Mouse (Mus musculus): Measurements from ENCODE around the gene Dnmt3b. TPM values are rescaled to one million over a fixed set of nuclear protein-coding genes. Genes with fewer than 3 reads are reported as not detected.
"Not testable (repeated sequence)": the region's sequence is repeated elsewhere in the genome, so short reads cannot be mapped to it uniquely, and the experiment has no call there.

Dnmt3b gene
- polyA plus RNA-seq, 1 experiment from 2014 or later: 16.5 TPM

GRCm38 (mm10) chr2:153642496-153642895, 6.8 kb upstream of the Dnmt3b start:
- Histone ChIP-seq H3K27ac (no peak overlapping the region), H3K27me3 (peaks cover 7% of the 10 kb centered on the region; the same call in 1 of the 2 replicates), H3K4me3 (replicated peaks) (no peak overlapping the region), H3K4me2 (no peak overlapping the region), H3K9ac (no peak overlapping the region), H3K4me1 (peaks cover 6% of the 10 kb centered on the region), H3K9me3 (replicated peaks) (no peaks in the 10 kb centered on the region), H3K36me3 (no peaks in the 10 kb centered on the region)
- no peak for ATAC-seq (replicated peaks; ENCODE audit: low FRiP score)
- 31% methylated on average over 3 of the region's 3 CpGs for WGBS

GRCm38 (mm10) chr2:153642999-153643398, 6.3 kb upstream of the Dnmt3b start:
- H3K27me3 ChIP-seq: peaks cover 7% of the 10 kb centered on the region; the same call in 1 of the 2 replicates
- no peaks in the 10 kb centered on the region for H3K36me3 ChIP-seq
- ATAC-seq (replicated peaks; ENCODE audit: low FRiP score): no peak
- H3K9me3 ChIP-seq (replicated peaks): no peaks in the 10 kb centered on the region
- peaks cover 6% of the 10 kb centered on the region for H3K4me1 ChIP-seq
- 43% methylated on average over 6 of the region's 6 CpGs for WGBS
- no peak overlapping the region for H3K4me2 ChIP-seq
- H3K4me3 ChIP-seq (replicated peaks): no peak overlapping the region
- no peak overlapping the region for H3K9ac ChIP-seq
- no peak overlapping the region for H3K27ac ChIP-seq

- peak overlapping the region; percentile 84 for H3K4me3 ChIP-seq (replicated peaks)
- peaks cover 22% of the 10 kb centered on the region for H3K4me1 ChIP-seq
- H3K36me3 ChIP-seq: no peaks in the 10 kb centered on the region
- WGBS: 16% methylated on average over 14 of the region's 14 CpGs
- peak overlapping the region; percentile 96 for H3K4me2 ChIP-seq
- ATAC-seq (replicated peaks; ENCODE audit: low FRiP score): peak; percentile 1; the same call in 1 of the 2 replicates
- H3K27me3 ChIP-seq: no peaks in the 10 kb centered on the region
- peak overlapping the region; percentile 74 for H3K9ac ChIP-seq
- 0 out of 2 replicates have a peak overlapping the region, but pooled peaks have one; percentile 51 for H3K27ac ChIP-seq
- no peaks in the 10 kb centered on the region for H3K9me3 ChIP-seq (replicated peaks)
Observed at GRCm38 (mm10) chr2:153648773-153649297, 415 bp upstream of the Dnmt3b start.

GRCm38 (mm10) chr2:153650014-153650687, 901 bp downstream of the Dnmt3b start:
- H3K9me3 ChIP-seq (replicated peaks): no peaks in the 10 kb centered on the region
- 3% methylated on average over 28 of the region's 28 CpGs for WGBS
- ATAC-seq (replicated peaks; ENCODE audit: low FRiP score): peak; percentile 47
- H3K9ac ChIP-seq: peak overlapping the region; percentile 74
- peaks cover 22% of the 10 kb centered on the region for H3K4me1 ChIP-seq
- H3K36me3 ChIP-seq: no peaks in the 10 kb centered on the region
- 0 out of 2 replicates have a peak overlapping the region, but pooled peaks have one; percentile 51 for H3K27ac ChIP-seq
- H3K27me3 ChIP-seq: no peaks in the 10 kb centered on the region
- H3K4me3 ChIP-seq (replicated peaks): peak overlapping the region; percentile 84
- peak overlapping the region; percentile 96 for H3K4me2 ChIP-seq

GRCm38 (mm10) chr2:153651681-153652080, 2.4 kb downstream of the Dnmt3b start:
- 52% methylated on average over 3 of the region's 3 CpGs for WGBS
- Histone ChIP-seq H3K27me3 (no peaks in the 10 kb centered on the region), H3K9ac (no peak overlapping the region), H3K9me3 (replicated peaks) (no peaks in the 10 kb centered on the region), H3K27ac (no peak overlapping the region), H3K4me1 (peaks cover 30% of the 10 kb centered on the region), H3K4me3 (replicated peaks) (no peak overlapping the region), H3K4me2 (no peak overlapping the region), H3K36me3 (no peaks in the 10 kb centered on the region)
- no peak for ATAC-seq (replicated peaks; ENCODE audit: low FRiP score)

GRCm38 (mm10) chr2:153657659-153658058, 8.4 kb downstream of the Dnmt3b start:
- WGBS: 64% methylated on average over 8 of the region's 8 CpGs
- H3K9me3 ChIP-seq (replicated peaks): not testable (repeated sequence)

GRCm38 (mm10) chr2:153660616-153661015, 11.4 kb downstream of the Dnmt3b start:
- Histone ChIP-seq H3K9me3 (replicated peaks) (no peaks in the 10 kb centered on the region), H3K4me2 (no peak overlapping the region), H3K36me3 (peaks cover 34% of the 10 kb centered on the region), H3K4me3 (replicated peaks) (no peak overlapping the region), H3K27ac (no peak overlapping the region), H3K9ac (no peak overlapping the region), H3K4me1 (peaks cover 19% of the 10 kb centered on the region), H3K27me3 (no peaks in the 10 kb centered on the region)
- ATAC-seq (replicated peaks; ENCODE audit: low FRiP score): no peak
- WGBS: 58% methylated on average over 3 of the region's 3 CpGs

More at GRCm38 (mm10) chr2:153657659-153658058, 8.4 kb downstream of the Dnmt3b start:
- H3K36me3 ChIP-seq: peaks cover 13% of the 10 kb centered on the region; the same call in 1 of the 2 replicates
- not testable (repeated sequence) for H3K4me2 ChIP-seq; H3K27ac ChIP-seq; H3K4me3 ChIP-seq (replicated peaks); H3K27me3 ChIP-seq; H3K9ac ChIP-seq
- ATAC-seq (replicated peaks; ENCODE audit: low FRiP score): peak; percentile 54; the same call in 1 of the 2 replicates
- peaks cover 19% of the 10 kb centered on the region for H3K4me1 ChIP-seq

GRCm38 (mm10) chr2:153665401-153665800, 16.2 kb downstream of the Dnmt3b start:
- WGBS: 78% methylated on average over 7 of the region's 7 CpGs
- H3K36me3 ChIP-seq: peaks cover 55% of the 10 kb centered on the region
- no peak overlapping the region for H3K4me3 ChIP-seq (replicated peaks)
- ATAC-seq (replicated peaks; ENCODE audit: low FRiP score): no peak
- no peaks in the 10 kb centered on the region for H3K4me1 ChIP-seq
- no peaks in the 10 kb centered on the region for H3K9me3 ChIP-seq (replicated peaks)
- H3K4me2 ChIP-seq: no peak overlapping the region
- H3K27ac ChIP-seq: no peak overlapping the region
- H3K27me3 ChIP-seq: no peaks in the 10 kb centered on the region
- H3K9ac ChIP-seq: no peak overlapping the region

- WGBS: 62% methylated on average over 7 of the region's 7 CpGs
- Histone ChIP-seq H3K27ac (no peak overlapping the region), H3K27me3 (no peaks in the 10 kb centered on the region), H3K4me3 (replicated peaks) (no peak overlapping the region), H3K4me2 (no peak overlapping the region), H3K9ac (no peak overlapping the region), H3K9me3 (replicated peaks) (no peaks in the 10 kb centered on the region), H3K4me1 (no peaks in the 10 kb centered on the region), H3K36me3 (peaks cover 48% of the 10 kb centered on the region)
- ATAC-seq (replicated peaks; ENCODE audit: low FRiP score): no peak
Observed at GRCm38 (mm10) chr2:153668754-153669376, 19.6 kb downstream of the Dnmt3b start.

GRCm38 (mm10) chr2:153670111-153670510, 20.9 kb downstream of the Dnmt3b start:
- Histone ChIP-seq H3K4me1 (no peaks in the 10 kb centered on the region), H3K9ac (no peak overlapping the region), H3K9me3 (replicated peaks) (no peaks in the 10 kb centered on the region), H3K27ac (no peak overlapping the region), H3K4me3 (replicated peaks) (no peak overlapping the region), H3K27me3 (no peaks in the 10 kb centered on the region), H3K4me2 (no peak overlapping the region), H3K36me3 (peaks cover 47% of the 10 kb centered on the region)
- no peak for ATAC-seq (replicated peaks; ENCODE audit: low FRiP score)
- WGBS: 72% methylated on average over 5 of the region's 5 CpGs

- no peak for ATAC-seq (replicated peaks; ENCODE audit: low FRiP score)
- Histone ChIP-seq H3K36me3 (peaks cover 48% of the 10 kb centered on the region), H3K4me3 (replicated peaks) (no peak overlapping the region), H3K4me2 (no peak overlapping the region), H3K27me3 (no peaks in the 10 kb centered on the region), H3K9ac (no peak overlapping the region), H3K9me3 (replicated peaks) (no peaks in the 10 kb centered on the region), H3K4me1 (no peaks in the 10 kb centered on the region), H3K27ac (no peak overlapping the region)
- WGBS: 93% methylated on average over 2 of the region's 2 CpGs
Observed at GRCm38 (mm10) chr2:153672619-153673018, 23.4 kb downstream of the Dnmt3b start.

- H3K36me3 ChIP-seq: peaks cover 58% of the 10 kb centered on the region
- H3K9ac ChIP-seq; H3K27me3 ChIP-seq; H3K4me1 ChIP-seq; ATAC-seq (replicated peaks; ENCODE audit: low FRiP score); H3K9me3 ChIP-seq (replicated peaks); H3K4me2 ChIP-seq; H3K4me3 ChIP-seq (replicated peaks); H3K27ac ChIP-seq: not testable (repeated sequence)
- WGBS: 88% methylated on average over 1 of the region's 1 CpGs
Observed at GRCm38 (mm10) chr2:153675364-153675763, 26.1 kb downstream of the Dnmt3b start.
